Mouse (Mus musculus) liver, embryonic 15.5 days (tissue): ENCODE data around the gene Trove2. TPM values are rescaled to one million over a fixed set of nuclear protein-coding genes. Genes with fewer than 3 reads are reported as not detected.
A peak's percentile ranks its signal among the peaks of the same experiment; 100 is the strongest.
"Not testable (repeated sequence)": the region's sequence is repeated elsewhere in the genome, so short reads cannot be mapped to it uniquely, and the experiment has no call there.

Experiments
- ATAC-seq: fragments of 200-750 bp; cut with Nextera tagmentation; 2 replicates; pipeline ENCODE4 v1.8.0; 2017; ENCODE audit warnings: moderate number of reproducible peaks, mild to moderate bottlenecking, moderate library complexity; ENCODE audit not compliant: insufficient read depth
- H3K27ac ChIP-seq: fragments of 300-500 bp; sonication (generic); replicated peaks from 2 replicates; pipeline ENCODE4 v1.5.1; 2015; ENCODE audit warnings: mild to moderate bottlenecking, inconsistent platforms
- H3K27me3 ChIP-seq: fragments of 300-500 bp; sonication (generic); 2 replicates; pipeline ENCODE4 v1.6.1; 2015; ENCODE audit warnings: mild to moderate bottlenecking, inconsistent platforms
- H3K36me3 ChIP-seq: fragments of 300-500 bp; sonication (generic); replicated peaks from 2 replicates; pipeline ENCODE4 v1.6.1; 2015; ENCODE audit warnings: moderate library complexity, mild to moderate bottlenecking, inconsistent platforms
- H3K4me1 ChIP-seq: fragments of 300-500 bp; sonication (generic); replicated peaks from 2 replicates; pipeline ENCODE4 v1.6.1; 2015; ENCODE audit warnings: inconsistent platforms
- H3K4me2 ChIP-seq: fragments of 300-500 bp; sonication (generic); 2 replicates; pipeline ENCODE4 v1.6.1; 2015; ENCODE audit warnings: moderate library complexity, mild to moderate bottlenecking, inconsistent platforms
- H3K4me3 ChIP-seq: fragments of 300-500 bp; sonication (generic); replicated peaks from 2 replicates; pipeline ENCODE4 v1.5.1; 2015; ENCODE audit warnings: mild to moderate bottlenecking, inconsistent platforms
- H3K9ac ChIP-seq: fragments of 300-500 bp; sonication (generic); 2 replicates; pipeline ENCODE4 v1.6.1; 2015; ENCODE audit warnings: moderate library complexity, mild to moderate bottlenecking, inconsistent platforms
- H3K9me3 ChIP-seq: fragments of 300-500 bp; sonication (generic); replicated peaks from 2 replicates; pipeline ENCODE4 v1.6.1; 2016; ENCODE audit warnings: inconsistent platforms
- WGBS: fragments of 180-500 bp; shearing (Covaris S2); methylation state at CpG from one replicate; pipeline ENCODE4 v1.1.7; 2015; ENCODE audit warnings: mixed read lengths; ENCODE audit not compliant: insufficient replicate concordance; 5-methylcytosine and 5-hydroxymethylcytosine counted together
- polyA plus RNA-seq: library from polyadenylated mRNA; unstranded; fragments of >200 nt; fragmentation: Nextera tagmentation; extraction: Ambion mirVana; gene quantifications from 2 replicates; pipeline ENCODE4 v1.2.1, GENCODE M21; 2015

Trove2 gene
- polyA plus RNA-seq, 1 experiment from 2014 or later, result 1.5 TPM

DNA sequence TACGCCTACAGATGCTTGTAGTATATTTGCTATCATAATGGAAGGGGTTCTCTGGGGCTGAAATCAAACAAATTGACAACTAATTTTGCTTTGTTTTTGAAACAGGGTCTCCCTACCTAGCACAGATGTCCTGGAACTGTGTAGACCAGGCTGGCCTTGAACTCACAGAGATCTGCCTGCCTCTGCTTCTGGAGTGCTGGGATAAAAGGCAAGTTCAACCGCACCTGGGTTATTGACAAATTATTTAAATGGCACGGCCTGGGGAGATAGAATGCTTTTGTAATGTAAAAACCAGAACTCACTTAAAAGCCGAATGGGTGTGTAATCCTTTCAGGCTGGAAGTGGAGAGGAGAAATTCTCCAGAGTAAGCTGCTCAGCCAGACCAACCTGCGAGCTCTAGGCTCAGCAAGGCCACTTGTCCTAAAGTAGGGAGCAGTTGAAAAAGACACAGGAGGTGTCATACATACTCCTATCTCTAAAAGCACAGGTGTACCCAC lies 42.9 kb downstream of the Trove2 start:
- WGBS, result 69% methylated on average over 5 of the region's 5 CpGs
- no peak overlapping the region for H3K4me3 ChIP-seq
- H3K36me3 ChIP-seq, result no peaks in the 10 kb centered on the region
- H3K4me2 ChIP-seq, result no peak overlapping the region
- ATAC-seq, result no peak
- H3K9me3 ChIP-seq, result no peaks in the 10 kb centered on the region
- no peaks in the 10 kb centered on the region for H3K27me3 ChIP-seq
- H3K27ac ChIP-seq, result no peak overlapping the region
- peaks cover 8% of the 10 kb centered on the region; the same call in 1 of the 2 replicates for H3K4me1 ChIP-seq
- H3K9ac ChIP-seq, result no peak overlapping the region

DNA sequence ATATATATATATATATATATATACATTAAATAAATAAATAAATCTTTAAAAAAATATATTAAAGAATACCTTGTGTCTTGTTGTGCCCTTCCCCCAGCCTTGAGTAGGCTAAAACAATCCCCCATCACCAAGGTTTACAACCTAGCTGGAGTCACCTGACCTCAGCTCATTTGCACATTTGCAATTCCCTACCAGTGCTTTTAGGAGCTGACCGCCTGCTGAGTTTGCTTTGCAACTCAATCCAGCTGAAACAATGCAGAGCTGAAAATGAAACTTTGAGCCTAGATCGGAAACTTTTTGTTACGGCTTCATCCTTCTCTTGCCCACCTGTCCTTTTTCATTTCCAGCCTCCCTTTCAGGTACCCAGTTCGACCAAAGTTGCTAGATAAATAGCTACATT lies 45.2 kb downstream of the Trove2 start:
- no peak for ATAC-seq
- Histone ChIP-seq H3K9ac (no peak overlapping the region), H3K4me2 (no peak overlapping the region), H3K36me3 (no peaks in the 10 kb centered on the region), H3K4me3 (no peak overlapping the region), H3K9me3 (no peaks in the 10 kb centered on the region), H3K27me3 (no peaks in the 10 kb centered on the region), H3K4me1 (no peaks in the 10 kb centered on the region), H3K27ac (no peak overlapping the region)
- WGBS, result 55% methylated on average over 4 of the region's 4 CpGs

DNA sequence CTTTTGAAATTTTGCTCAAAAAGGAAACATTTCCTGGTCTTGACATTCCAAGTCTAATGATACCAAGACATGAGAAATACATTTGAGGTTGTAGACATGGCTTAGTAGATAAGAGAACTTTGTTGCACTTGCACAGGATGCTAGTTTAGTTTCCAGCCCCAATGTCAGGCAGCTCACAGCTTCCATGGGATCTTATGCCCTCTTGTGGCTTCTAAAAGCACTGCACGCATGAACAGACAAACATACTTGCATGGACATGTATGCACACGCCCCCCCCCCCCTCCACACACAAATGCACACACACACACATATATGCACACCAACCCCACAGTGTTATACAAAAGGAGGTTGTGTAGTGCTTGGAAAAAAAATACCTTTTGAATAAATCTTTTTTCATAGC lies 46.0 kb downstream of the Trove2 start:
- Histone ChIP-seq H3K9ac (no peak overlapping the region), H3K27ac (no peak overlapping the region), H3K4me1 (no peaks in the 10 kb centered on the region), H3K27me3 (no peaks in the 10 kb centered on the region), H3K9me3 (no peaks in the 10 kb centered on the region), H3K4me3 (no peak overlapping the region), H3K36me3 (no peaks in the 10 kb centered on the region), H3K4me2 (no peak overlapping the region)
- 59% methylated on average over 2 of the region's 2 CpGs for WGBS
- ATAC-seq, result peak; percentile 30; the same call in 1 of the 2 replicates

DNA sequence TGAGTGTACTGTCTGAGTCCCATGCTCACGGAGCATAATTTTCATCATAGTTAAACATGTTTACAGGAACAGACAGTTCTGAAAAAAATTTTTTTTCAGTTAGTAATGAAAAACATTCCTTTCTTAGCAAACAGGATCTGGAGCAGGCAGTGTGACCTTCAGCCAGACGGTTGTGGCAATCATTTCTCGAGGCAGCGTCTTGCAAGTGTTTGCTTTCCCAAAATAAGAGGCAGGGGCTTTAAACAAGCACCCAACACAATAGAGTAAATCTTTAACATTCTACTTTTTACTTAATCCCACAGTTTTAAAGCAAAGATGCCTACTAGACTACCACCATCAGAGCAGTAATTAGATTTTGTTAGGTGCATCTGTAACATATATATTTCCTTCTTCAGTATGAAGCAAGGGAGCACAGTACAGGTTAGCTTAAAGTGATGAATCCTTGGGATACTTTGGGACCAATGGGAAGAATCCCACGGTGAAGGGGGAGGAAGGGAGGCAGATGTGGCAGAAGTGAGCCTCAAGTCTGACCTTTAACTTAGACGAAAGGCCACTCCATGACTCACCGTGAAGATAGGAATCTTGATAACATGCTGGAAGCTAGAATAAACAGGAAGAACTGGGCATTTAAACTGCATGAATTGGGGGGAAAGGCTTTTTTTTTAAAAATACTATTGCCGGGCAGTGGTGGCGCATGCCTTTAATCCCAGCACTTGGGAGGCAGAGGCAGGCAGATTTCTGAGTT lies 49.0 kb downstream of the Trove2 start:
- no peak overlapping the region for H3K9ac ChIP-seq
- H3K36me3 ChIP-seq, result no peaks in the 10 kb centered on the region
- no peak overlapping the region for H3K4me3 ChIP-seq
- H3K27ac ChIP-seq, result no peak overlapping the region
- H3K9me3 ChIP-seq, result no peaks in the 10 kb centered on the region
- ATAC-seq, result no peak
- H3K4me2 ChIP-seq, result no peak overlapping the region
- 46% methylated on average over 9 of the region's 9 CpGs for WGBS
- H3K4me1 ChIP-seq, result peaks cover 12% of the 10 kb centered on the region
- H3K27me3 ChIP-seq, result no peaks in the 10 kb centered on the region

DNA sequence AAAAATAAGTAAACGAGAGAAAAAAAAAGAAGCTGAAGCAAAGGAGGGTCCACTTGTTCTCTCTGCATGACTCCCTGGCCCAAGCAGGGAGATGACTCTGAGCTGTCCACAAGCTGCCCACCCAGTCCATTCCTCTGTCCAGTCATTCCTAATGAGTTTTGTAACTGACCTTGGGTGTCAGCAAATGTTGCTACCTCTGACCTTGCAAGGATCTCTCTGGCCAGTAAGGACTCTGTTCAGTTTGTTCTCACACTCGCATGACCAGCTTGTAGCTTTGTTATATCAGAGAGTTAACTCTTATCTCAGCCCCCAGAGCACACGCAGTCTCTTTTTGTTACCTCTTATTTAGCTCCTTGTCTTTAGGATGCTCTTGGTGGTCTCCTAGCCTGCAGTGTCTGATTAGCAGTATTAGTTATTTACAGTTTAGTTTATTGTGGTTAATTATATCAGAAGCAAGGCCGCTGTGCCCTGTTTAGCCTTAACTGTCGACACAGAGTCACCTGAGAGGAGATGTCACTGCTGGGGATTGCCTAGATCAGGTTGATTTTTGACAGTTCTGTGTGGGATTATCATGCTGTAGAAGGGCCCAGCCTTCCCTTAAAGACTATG lies 52.3 kb downstream of the Trove2 start:
- Histone ChIP-seq H3K4me1 (peaks cover 12% of the 10 kb centered on the region), H3K4me3 (no peak overlapping the region), H3K9me3 (no peaks in the 10 kb centered on the region), H3K27me3 (no peaks in the 10 kb centered on the region), H3K36me3 (no peaks in the 10 kb centered on the region), H3K27ac (no peak overlapping the region), H3K9ac (no peak overlapping the region), H3K4me2 (no peak overlapping the region)
- 31% methylated on average over 5 of the region's 5 CpGs for WGBS
- peak; percentile 75 for ATAC-seq

DNA sequence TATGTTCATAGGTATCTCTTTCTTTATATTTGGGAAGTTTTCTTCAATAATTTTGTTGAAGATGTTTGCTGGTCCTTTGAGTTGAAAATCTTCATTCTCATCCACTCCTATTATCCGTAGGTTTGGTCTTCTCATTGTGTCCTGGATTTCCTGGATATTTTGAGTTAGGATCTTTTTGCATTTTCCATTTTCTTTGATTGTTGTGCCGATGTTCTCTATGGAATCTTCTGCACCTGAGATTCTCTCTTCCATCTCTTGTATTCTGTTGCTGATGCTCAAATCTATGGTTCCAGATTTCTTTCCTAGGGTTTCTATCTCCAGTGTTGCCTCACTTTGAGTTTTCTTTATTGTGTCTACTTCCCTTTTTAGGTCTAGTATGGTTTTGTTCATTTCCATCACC lies 60.8 kb downstream of the Trove2 start, which contains the start of gene Glrx2:
Gene Glrx2 (plus strand): TSS at position 301 of the 400 bp plus-strand sequence.
- not testable (repeated sequence) for H3K4me1 ChIP-seq, H3K9ac ChIP-seq, H3K4me3 ChIP-seq, ATAC-seq, H3K9me3 ChIP-seq, H3K36me3 ChIP-seq, H3K4me2 ChIP-seq, H3K27ac ChIP-seq, H3K27me3 ChIP-seq
- WGBS, result no CpG with 5 or more reads among the region's 2 CpGs

DNA sequence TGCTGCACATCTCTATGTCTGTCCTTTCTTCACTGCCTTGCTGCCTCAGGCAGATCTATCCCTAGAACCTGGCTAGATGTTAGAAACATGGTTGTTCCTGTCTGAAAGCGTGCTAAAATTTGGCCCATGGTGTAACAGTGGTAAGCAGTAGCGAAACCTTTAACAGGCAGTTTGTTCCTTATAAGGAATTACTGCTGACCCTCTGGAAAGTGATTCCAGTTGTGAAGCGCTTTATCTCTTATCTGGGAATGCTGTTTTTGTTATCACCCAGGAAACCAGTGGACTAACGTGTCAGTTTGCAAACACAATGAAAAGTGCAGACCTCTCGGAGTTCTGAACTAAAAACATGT lies 66.3 kb downstream of the Trove2 start:
- Histone ChIP-seq H3K36me3 (no peaks in the 10 kb centered on the region), H3K4me3 (no peak overlapping the region), H3K27ac (0 out of 2 replicates have a peak overlapping the region, but pooled peaks have one; percentile 1), H3K27me3 (no peaks in the 10 kb centered on the region), H3K4me1 (peaks cover 15% of the 10 kb centered on the region), H3K9ac (no peak overlapping the region), H3K9me3 (no peaks in the 10 kb centered on the region), H3K4me2 (no peak overlapping the region)
- ATAC-seq, result no peak
- WGBS, result 52% methylated on average over 5 of the region's 5 CpGs

DNA sequence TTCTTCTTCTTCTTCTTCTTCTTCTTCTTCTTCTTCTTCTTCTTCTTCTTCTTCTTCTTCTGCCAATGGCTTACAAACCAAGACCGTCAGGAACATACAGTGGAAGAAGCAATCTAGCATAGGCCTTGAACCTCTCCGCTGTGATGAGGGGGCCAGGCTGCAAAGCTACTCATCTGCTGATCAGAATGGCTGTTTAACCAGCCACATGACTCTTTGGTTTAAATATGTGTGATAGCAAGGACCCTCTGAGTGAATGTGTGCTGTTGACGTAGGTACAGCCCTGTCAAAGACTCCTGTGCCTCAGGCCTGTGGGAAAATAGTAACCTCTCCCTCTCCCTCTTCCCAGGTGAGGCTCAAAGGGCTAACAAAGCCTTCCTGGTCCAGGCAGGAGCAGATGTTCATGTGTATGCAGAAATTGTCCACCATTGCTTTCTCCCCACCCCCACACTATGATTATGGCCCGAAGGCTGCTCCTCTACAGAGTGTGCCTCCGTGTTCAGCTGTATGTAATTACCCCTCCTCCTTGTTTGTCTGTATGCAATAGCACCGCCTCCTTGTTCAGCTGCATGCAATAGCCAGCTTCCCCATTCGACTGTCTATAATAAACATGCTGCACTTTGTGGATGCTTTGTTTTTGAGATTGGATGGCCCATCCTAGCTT lies 66.8 kb downstream of the Trove2 start:
- peak; percentile 61 for ATAC-seq
- no peak overlapping the region for H3K4me3 ChIP-seq
- 45% methylated on average over 7 of the region's 7 CpGs for WGBS
- 0 out of 2 replicates have a peak overlapping the region, but pooled peaks have one; percentile 1 for H3K27ac ChIP-seq
- H3K9ac ChIP-seq, result no peak overlapping the region
- H3K36me3 ChIP-seq, result no peaks in the 10 kb centered on the region
- no peaks in the 10 kb centered on the region for H3K9me3 ChIP-seq
- H3K27me3 ChIP-seq, result no peaks in the 10 kb centered on the region
- H3K4me1 ChIP-seq, result peaks cover 15% of the 10 kb centered on the region
- H3K4me2 ChIP-seq, result peak overlapping the region; percentile 15; the same call in 1 of the 2 replicates

DNA sequence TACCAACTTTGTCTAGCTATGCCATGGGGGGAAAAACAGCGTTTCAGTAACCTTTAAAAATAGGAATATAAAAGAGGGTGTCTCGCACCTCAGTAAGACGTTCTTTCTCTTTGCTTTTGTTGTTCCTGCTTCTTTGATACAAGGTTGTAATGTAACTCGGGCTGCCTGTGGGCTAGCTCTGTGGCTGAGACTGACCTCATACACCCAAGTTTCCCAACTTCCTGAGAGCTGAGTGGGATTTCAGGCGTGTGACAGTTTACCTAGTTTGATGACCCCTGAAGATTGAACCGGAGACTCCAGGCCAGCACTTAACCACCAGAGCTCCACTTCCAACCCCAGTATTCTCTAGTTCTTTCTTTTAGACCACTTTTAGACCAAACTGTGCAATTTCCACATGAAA lies 68.5 kb downstream of the Trove2 start:
- Histone ChIP-seq H3K4me1 (peaks cover 17% of the 10 kb centered on the region), H3K36me3 (no peaks in the 10 kb centered on the region), H3K4me2 (no peak overlapping the region), H3K4me3 (no peak overlapping the region), H3K9ac (no peak overlapping the region), H3K9me3 (no peaks in the 10 kb centered on the region), H3K27ac (no peak overlapping the region), H3K27me3 (no peaks in the 10 kb centered on the region)
- no peak for ATAC-seq
- WGBS, result 40% methylated on average over 6 of the region's 6 CpGs

DNA sequence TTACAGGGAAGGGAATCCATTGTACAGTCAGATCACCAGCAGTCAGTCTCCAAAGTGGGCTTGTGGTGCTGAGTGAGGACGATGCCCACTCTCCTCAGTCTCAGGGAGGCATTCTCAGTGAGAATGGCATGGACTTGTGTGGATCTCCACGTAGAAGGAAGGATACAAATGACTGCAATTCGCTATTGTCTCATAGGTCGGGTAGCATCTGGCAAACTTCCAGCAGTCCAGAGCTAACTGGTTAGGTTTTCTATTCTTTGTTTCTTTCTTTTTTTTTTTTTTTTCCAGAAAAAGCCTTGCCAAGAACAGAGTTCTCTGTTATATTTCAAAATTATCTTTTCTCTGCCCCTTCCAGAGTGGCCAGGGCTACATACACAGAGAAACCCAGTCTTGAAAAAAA lies 69.9 kb downstream of the Trove2 start:
- Histone ChIP-seq H3K27me3 (no peaks in the 10 kb centered on the region), H3K27ac (no peak overlapping the region), H3K4me3 (no peak overlapping the region), H3K9me3 (no peaks in the 10 kb centered on the region), H3K36me3 (no peaks in the 10 kb centered on the region), H3K4me2 (no peak overlapping the region), H3K9ac (no peak overlapping the region), H3K4me1 (peaks cover 22% of the 10 kb centered on the region)
- 62% methylated on average over 4 of the region's 4 CpGs for WGBS
- no peak for ATAC-seq

DNA sequence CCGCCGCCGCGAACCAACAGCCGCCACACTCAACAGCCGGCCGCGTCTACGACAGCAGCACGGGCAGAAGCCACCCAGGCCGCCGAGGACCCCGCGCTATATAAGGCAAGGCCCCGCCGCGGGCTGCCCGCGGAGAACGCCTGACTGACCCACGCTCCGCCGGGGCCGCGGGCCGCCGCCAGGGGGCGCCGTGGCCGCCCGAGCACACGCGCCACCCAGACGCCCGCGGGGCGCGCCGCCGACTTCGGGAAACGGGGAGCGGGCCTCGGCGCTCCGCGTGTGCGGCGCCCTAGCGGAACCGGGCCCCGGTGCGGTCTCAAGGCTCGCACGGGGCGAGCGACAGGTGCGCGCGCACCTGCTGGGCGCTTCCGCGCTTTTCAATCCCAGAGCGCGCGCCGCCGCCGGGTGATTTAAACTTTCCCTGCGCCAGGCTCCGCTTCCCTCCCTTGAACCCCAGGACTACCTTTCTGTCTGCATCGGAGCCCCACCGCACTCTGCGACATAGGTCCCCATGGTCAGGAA lies 74.1 kb downstream of the Trove2 start, which contains the start of gene Cdc73:
Gene Cdc73 (minus strand): TSS at position 153 of the 522 bp plus-strand sequence.
- ATAC-seq, result peak; percentile 100
- Histone ChIP-seq H3K9ac (peak within 1 kb of the TSS; percentile 90), H3K4me3 (peak within 1 kb of the TSS; percentile 92), H3K4me1 (peaks cover 21% of the 10 kb centered on the region), H3K36me3 (peaks cover 5% of the 10 kb centered on the region; the same call in 1 of the 2 replicates), H3K27ac (peak within 1 kb of the TSS; percentile 94), H3K9me3 (no peaks in the 10 kb centered on the region), H3K4me2 (peak within 1 kb of the TSS; percentile 93), H3K27me3 (no peaks in the 10 kb centered on the region)
- under 1% methylated on average over 73 of the region's 74 CpGs for WGBS
